Mouse (Mus musculus) heart, embryonic 10.5 days (tissue): Measurements from ENCODE around the gene Timd4. TPM values are rescaled to one million over a fixed set of nuclear protein-coding genes. Genes with fewer than 3 reads are reported as not detected.

Source experiments
- DNase-seq: peaks from one replicate; pipeline ENCODE4 v3.0.0-alpha.2; 2017; ENCODE audit warnings: low spot score
- H3K27ac ChIP-seq: fragments of 300-500 bp; sonication (generic); 2 replicates; pipeline ENCODE4 v1.5.1; 2016; ENCODE audit warnings: mild to moderate bottlenecking
- H3K27me3 ChIP-seq: fragments of 300-500 bp; sonication (generic); 2 replicates; pipeline ENCODE4 v1.6.1; 2016; ENCODE audit warnings: mild to moderate bottlenecking; ENCODE audit not compliant: poor library complexity, insufficient read depth, severe bottlenecking
- H3K36me3 ChIP-seq: fragments of 300-500 bp; sonication (generic); 2 replicates; pipeline ENCODE4 v1.6.1; 2016; ENCODE audit warnings: mild to moderate bottlenecking, moderate library complexity
- H3K4me1 ChIP-seq: fragments of 300-500 bp; sonication (generic); 2 replicates; pipeline ENCODE4 v1.6.1; 2016; ENCODE audit warnings: mild to moderate bottlenecking
- H3K4me3 ChIP-seq: fragments of 300-500 bp; sonication (generic); 2 replicates; pipeline ENCODE4 v1.5.1; 2016; ENCODE audit warnings: mild to moderate bottlenecking, moderate library complexity
- H3K9me3 ChIP-seq: fragments of 300-500 bp; sonication (generic); 2 replicates; pipeline ENCODE4 v1.6.1; 2016; ENCODE audit warnings: mild to moderate bottlenecking, moderate library complexity
- WGBS: fragments of 180-500 bp; shearing (Covaris S2); methylation state at CpG from one replicate; pipeline ENCODE4 v1.1.7; 2016; 5-methylcytosine and 5-hydroxymethylcytosine counted together
- polyA plus RNA-seq: library from polyadenylated mRNA; unstranded; fragments of >200 nt; fragmentation: Nextera tagmentation; extraction: Ambion mirVana; gene quantifications from 2 replicates; pipeline ENCODE4 v1.2.1, GENCODE M21; 2016

Gene Timd4
- polyA plus RNA-seq, 1 experiment from 2014 or later = 0.08 TPM

GRCm38 (mm10) chr11:46868594-46868993 is 58.0 kb downstream of the Timd4 start:
- 75% methylated on average over 7 of the region's 7 CpGs for WGBS
- DNase-seq = no peak
- no peak overlapping the region for H3K27ac ChIP-seq
- no peak overlapping the region for H3K4me3 ChIP-seq
- no peaks in the 10 kb centered on the region for H3K4me1 ChIP-seq
- no peaks in the 10 kb centered on the region for H3K36me3 ChIP-seq
- H3K9me3 ChIP-seq = no peaks in the 10 kb centered on the region
- H3K27me3 ChIP-seq = no peaks in the 10 kb centered on the region

- H3K4me3 ChIP-seq = no peak overlapping the region
- no peak for DNase-seq
- WGBS = 79% methylated on average over 1 of the region's 1 CpGs
- no peak overlapping the region for H3K27ac ChIP-seq
- H3K27me3 ChIP-seq = no peaks in the 10 kb centered on the region
- no peaks in the 10 kb centered on the region for H3K36me3 ChIP-seq
- no peaks in the 10 kb centered on the region for H3K9me3 ChIP-seq
- H3K4me1 ChIP-seq = no peaks in the 10 kb centered on the region
These were observed 65.2 kb downstream of the Timd4 start for GRCm38 (mm10) chr11:46875774-46876173.

DNA sequence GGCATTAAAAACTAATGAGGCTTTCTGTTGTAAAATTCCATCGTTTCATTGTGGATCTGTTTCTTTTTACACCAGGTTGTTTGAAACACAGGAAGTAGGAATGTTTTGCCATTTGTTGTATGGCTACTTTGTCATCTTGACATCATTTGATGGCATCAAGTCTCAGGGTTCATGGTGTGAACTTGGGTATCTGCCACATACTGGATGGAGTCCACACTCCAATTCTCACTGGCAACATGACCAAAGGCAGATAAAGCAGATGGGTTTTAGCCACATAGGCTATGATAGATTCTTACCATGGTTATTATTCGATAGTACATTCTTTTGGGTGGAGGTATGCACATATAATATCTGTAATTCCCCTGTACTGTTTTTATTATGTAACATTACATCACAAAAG is 71.9 kb downstream of the Timd4 start:
- Histone ChIP-seq H3K27ac (no peak overlapping the region), H3K4me1 (no peaks in the 10 kb centered on the region), H3K4me3 (no peak overlapping the region), H3K36me3 (no peaks in the 10 kb centered on the region), H3K27me3 (no peaks in the 10 kb centered on the region), H3K9me3 (no peaks in the 10 kb centered on the region)
- DNase-seq = no peak
- WGBS = 63% methylated on average over 2 of the region's 2 CpGs

GRCm38 (mm10) chr11:46889093-46889492 is 78.5 kb downstream of the Timd4 start:
- 82% methylated on average over 3 of the region's 3 CpGs for WGBS

More at GRCm38 (mm10) chr11:46889093-46889492, 78.5 kb downstream of the Timd4 start:
- Histone ChIP-seq H3K4me3 (no peak overlapping the region), H3K9me3 (no peaks in the 10 kb centered on the region), H3K36me3 (no peaks in the 10 kb centered on the region), H3K4me1 (no peaks in the 10 kb centered on the region), H3K27me3 (no peaks in the 10 kb centered on the region), H3K27ac (no peak overlapping the region)
- no peak for DNase-seq

Other genes with a start within 250 kb of the Timd4 start
- 0.11 and 0.87 TPM in 2 replicates for gene BC053393, start 239.3 kb upstream of the Timd4 start, polyA plus RNA-seq
- not detected in 2 replicates for gene Dppa1, start 181.5 kb upstream of the Timd4 start, polyA plus RNA-seq
- gene Timd2, start 103.7 kb upstream of the Timd4 start, polyA plus RNA-seq = 1.2 TPM in 1 of 2 replicates, not detected in the other
- not detected in 2 replicates for gene Havcr1, start 75.7 kb upstream of the Timd4 start, polyA plus RNA-seq